Comparison of ENCODE assay signal across 8 mouse cellular contexts in genomic region chr10:128409692-128410559, GRCm38 (mm10). TPM values are rescaled to one million over a fixed set of nuclear protein-coding genes. Genes with fewer than 3 reads are reported as not detected.
DNase-seq lines count a peak whose midpoint lies in the region; ATAC-seq and TF ChIP-seq lines count a peak whose summit lies in the region.

No protein-coding gene starts in this region.

- TF ChIP-seq POLR2A in cortical plate, adult 2 months (IDR thresholded peaks at IDR 0.05; ENCODE audit: extremely low read depth, insufficient read depth, low read length): peak; percentile 64; the same call in 1 of the 2 replicates

- peak overlapping the region; percentile 44; the same call in 1 of the 2 replicates for H3K27ac ChIP-seq in cortical plate, adult 2 months (ENCODE audit: insufficient read depth, low read length)

- peaks cover 55% of the 10 kb centered on the region for H3K36me3 ChIP-seq in megakaryocyte, embryonic 14.5 days (replicated peaks; ENCODE audit: low read length)

- no peaks in the 10 kb centered on the region for H3K9me3 ChIP-seq in megakaryocyte, embryonic 14.5 days

- DNase-seq in gastrocnemius, adult 8-10 months (ENCODE audit: low spot score in 2 of 2): peak; percentile 95 to 97
- peak; percentile 93 for DNase-seq in hindlimb bud, embryonic 11.5 days (ENCODE audit: extremely low spot score, low read depth, low spot score)
- DNase-seq in left cerebral cortex, adult 8-10 months (ENCODE audit: low spot score in 2 of 2): peak; percentile 94 to 97
- peak; percentile 99 for DNase-seq in right cerebral cortex, postnatal 10 days (ENCODE audit: low spot score in 2 of 2)
- peak; percentile 92 for DNase-seq in urinary bladder, postnatal 25 days (ENCODE audit: low spot score)

- peak overlapping the region; percentile 78 for H3K4me3 ChIP-seq in cortical plate, adult 2 months (ENCODE audit: insufficient read depth, low read length)
- peak overlapping the region; percentile 94 for H3K4me3 ChIP-seq in megakaryocyte, embryonic 14.5 days (replicated peaks)

- peaks cover 7% of the 10 kb centered on the region; the same call in 1 of the 2 replicates for H3K4me1 ChIP-seq in cortical plate, adult 2 months (ENCODE audit: control insufficient read depth, insufficient read depth, low read length)
- H3K4me1 ChIP-seq in megakaryocyte, embryonic 14.5 days: peaks cover 63% of the 10 kb centered on the region

- ATAC-seq in activated CD4-positive, CD25-positive, alpha-beta regulatory T cell, adult 4 months: peak; percentile 86

- TF ChIP-seq CTCF in cortical plate, adult 2 months (IDR thresholded peaks at IDR 0.05; ENCODE audit: extremely low read depth, insufficient read depth, low read length): peak; percentile 66

- no peaks in the 10 kb centered on the region for H3K27me3 ChIP-seq in megakaryocyte, embryonic 14.5 days (replicated peaks)

RNA-seq across cellular contexts. Expression of gene Nabp2, which starts 1.4 kb away (rescaled TPM):
- 10 to 100 TPM; 75.0 to 81.0 TPM for polyA plus RNA-seq in activated CD4-positive, CD25-positive, alpha-beta regulatory T cell, adult 4 months (2017; shearing (Covaris generic))
- polyA plus RNA-seq in cortical plate, adult 2 months (2012; rRNA removed): 79.4 and 83.4 TPM in 2 replicates
- 10 to 100 TPM; 59.0 to 70.3 (median 63.5) TPM for total RNA-seq in gastrocnemius, adult 8-10 months (2022)
- total RNA-seq in left cerebral cortex, adult 8-10 months (2022): 10 to 100 TPM; 90.1 to 97.4 (median 94.1) TPM
- polyA plus RNA-seq in megakaryocyte, embryonic 14.5 days (2012; ENCODE audit: insufficient read depth, low replicate concordance): 458 and 1,055 TPM in 2 replicates

RNA-seq across cellular contexts. Expression of gene Rnf41, which starts 1.5 kb away (rescaled TPM):
- polyA plus RNA-seq in activated CD4-positive, CD25-positive, alpha-beta regulatory T cell, adult 4 months (2017; shearing (Covaris generic)): 10 to 100 TPM; 26.1 to 39.3 TPM
- 78.2 and 78.5 TPM in 2 replicates for polyA plus RNA-seq in cortical plate, adult 2 months (2012; rRNA removed)
- total RNA-seq in gastrocnemius, adult 8-10 months (2022): 10 to 100 TPM; 13.6 to 14.7 (median 14.1) TPM
- total RNA-seq in left cerebral cortex, adult 8-10 months (2022): 10 to 100 TPM; 72.2 to 79.3 (median 73.4) TPM
- polyA plus RNA-seq in megakaryocyte, embryonic 14.5 days (2012; ENCODE audit: insufficient read depth, low replicate concordance): 17.0 and 19.5 TPM in 2 replicates

RNA-seq across cellular contexts. Expression of gene Slc39a5, which starts 8.9 kb away (rescaled TPM):
- polyA plus RNA-seq in activated CD4-positive, CD25-positive, alpha-beta regulatory T cell, adult 4 months (2017; shearing (Covaris generic)): not detected
- polyA plus RNA-seq in cortical plate, adult 2 months (2012; rRNA removed): 0.51 and 0.73 TPM in 2 replicates
- not detected for total RNA-seq in gastrocnemius, adult 8-10 months (2022)
- total RNA-seq in left cerebral cortex, adult 8-10 months (2022): under 1 TPM in 3 of 4 experiments, not detected in 1; 0.27 to 0.61 (median 0.59) TPM
- not detected in 2 replicates for polyA plus RNA-seq in megakaryocyte, embryonic 14.5 days (2012; ENCODE audit: insufficient read depth, low replicate concordance)

RNA-seq across cellular contexts. Expression of gene Ankrd52, which starts 33.0 kb away (rescaled TPM):
- 1 to 10 TPM; 2.6 to 4.5 TPM for polyA plus RNA-seq in activated CD4-positive, CD25-positive, alpha-beta regulatory T cell, adult 4 months (2017; shearing (Covaris generic))
- polyA plus RNA-seq in cortical plate, adult 2 months (2012; rRNA removed): 30.0 and 30.4 TPM in 2 replicates
- total RNA-seq in gastrocnemius, adult 8-10 months (2022): 10 to 100 TPM; 38.7 to 48.8 (median 43.2) TPM
- 10 to 100 TPM; 41.2 to 49.0 (median 44.8) TPM for total RNA-seq in left cerebral cortex, adult 8-10 months (2022)
- 18.3 and 19.7 TPM in 2 replicates for polyA plus RNA-seq in megakaryocyte, embryonic 14.5 days (2012; ENCODE audit: insufficient read depth, low replicate concordance)

RNA-seq across cellular contexts. Expression of gene Coq10a, which starts 41.1 kb away (rescaled TPM):
- 10 to 100 TPM; 14.3 to 20.3 TPM for polyA plus RNA-seq in activated CD4-positive, CD25-positive, alpha-beta regulatory T cell, adult 4 months (2017; shearing (Covaris generic))
- polyA plus RNA-seq in cortical plate, adult 2 months (2012; rRNA removed): 101 and 103 TPM in 2 replicates
- total RNA-seq in gastrocnemius, adult 8-10 months (2022): 100 to 1,000 TPM; 409 to 479 (median 445) TPM
- 10 to 100 TPM; 59.3 to 62.4 (median 61.5) TPM for total RNA-seq in left cerebral cortex, adult 8-10 months (2022)
- 5.0 and 18.0 TPM in 2 replicates for polyA plus RNA-seq in megakaryocyte, embryonic 14.5 days (2012; ENCODE audit: insufficient read depth, low replicate concordance)

Comparison
In these comparisons a context has a peak if more than half of its experiments do, and no peak if none do; other contexts are left out.
1. Peak in every context shown above with its lines: DNase-seq, ATAC-seq, H3K4me3 ChIP-seq and H3K27ac ChIP-seq.